13 mouse cellular contexts compared by ENCODE assay signal in the genomic region with DNA sequence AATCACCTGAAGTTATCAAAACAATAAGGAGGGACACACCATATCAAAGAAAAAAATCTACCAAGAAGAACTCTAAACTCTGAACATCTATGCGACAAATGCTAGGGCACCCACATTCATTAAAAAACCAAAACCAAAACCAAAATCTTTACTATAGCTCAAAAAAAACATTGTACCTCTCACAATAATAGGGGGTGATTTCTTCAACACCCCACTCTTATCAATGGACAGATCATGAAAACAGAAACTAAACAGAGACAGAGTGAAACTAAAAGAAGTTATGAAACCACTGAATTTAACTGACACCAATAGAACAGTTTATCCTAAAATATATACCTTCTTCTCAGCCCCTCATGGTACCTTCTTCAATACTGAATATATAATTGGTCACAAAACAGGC.
"Had no signal": no experiment of that assay in that cellular context is flagged by ENCODE, and none has a peak within 500 bp of the region (broad histone marks: within the 10 kb centered on the region; RNA-seq: fewer than 3 reads in every experiment).

No protein-coding gene starts in this region.

- DNase-seq: lung, adult 18-20 months; lung, embryonic 14.5 days; lung, postnatal 10 days; lung, postnatal 4 days; right cerebral cortex, postnatal 14 days; spleen, adult 18-20 months; thymus, adult 18-20 months; thymus, postnatal 25 days; thymus, postnatal 4 days had no signal

- H3K27me3 ChIP-seq: midbrain, embryonic 12.5 days; midbrain, embryonic 15.5 days; neural tube, embryonic 12.5 days had no signal

- H3K4me2 ChIP-seq: lung, embryonic 14.5 days; midbrain, embryonic 12.5 days; midbrain, embryonic 15.5 days; neural tube, embryonic 12.5 days had no signal

- H3K9ac ChIP-seq: lung, embryonic 14.5 days; midbrain, embryonic 12.5 days; midbrain, embryonic 15.5 days; neural tube, embryonic 12.5 days had no signal

- ATAC-seq: midbrain, embryonic 15.5 days had no signal

- H3K4me1 ChIP-seq: midbrain, embryonic 10.5 days; midbrain, embryonic 12.5 days; midbrain, embryonic 15.5 days; neural tube, embryonic 12.5 days had no signal

- H3K9me3 ChIP-seq: midbrain, embryonic 10.5 days; midbrain, embryonic 12.5 days; midbrain, embryonic 15.5 days; neural tube, embryonic 12.5 days had no signal

- H3K36me3 ChIP-seq: midbrain, embryonic 10.5 days; midbrain, embryonic 12.5 days; midbrain, embryonic 15.5 days; neural tube, embryonic 12.5 days had no signal

- H3K27ac ChIP-seq: midbrain, embryonic 10.5 days; midbrain, embryonic 12.5 days; midbrain, embryonic 15.5 days; neural tube, embryonic 12.5 days had no signal

- H3K4me3 ChIP-seq: midbrain, embryonic 10.5 days; midbrain, embryonic 12.5 days; midbrain, embryonic 15.5 days; neural tube, embryonic 12.5 days had no signal
